Mouse (Mus musculus) CH12.LX (cell line): ENCODE data around the gene Cds2.

Experiments used
- CTCF ChIP-seq, 2 experiments: IDR thresholded peaks in 1 of 2; conservative IDR thresholded peaks in 1 of 2; 2 replicates each; pipeline ENCODE4 v1.5.1; 2011 to 2012; ENCODE audit warnings: low read depth in 2 of 2, low read length in 2 of 2, improper control_type of control experiment in 1 of 2, inconsistent platforms in 1 of 2, mild to moderate bottlenecking in 1 of 2, moderate library complexity in 1 of 2
- EP300 ChIP-seq: IDR thresholded peaks from 2 replicates; pipeline ENCODE4 v1.6.1; 2011; ENCODE audit warnings: low read length, improper control_type of control experiment
- ETS1 ChIP-seq: conservative IDR thresholded peaks from 2 replicates; pipeline ENCODE4 v1.6.1; 2012; ENCODE audit warnings: low read depth, mild to moderate bottlenecking, inconsistent platforms, low read length, improper control_type of control experiment, moderate library complexity
- HCFC1 ChIP-seq: IDR thresholded peaks from 2 replicates; pipeline ENCODE4 v1.6.1; 2012; ENCODE audit warnings: low read depth, mild to moderate bottlenecking, inconsistent platforms, low read length, improper control_type of control experiment
- POLR2A ChIP-seq: IDR thresholded peaks from 2 replicates; pipeline ENCODE4 v1.6.1; 2011; ENCODE audit warnings: low read depth, mild to moderate bottlenecking, improper control_type of control experiment, low read length
- UBTF ChIP-seq: IDR thresholded peaks from 2 replicates; pipeline ENCODE4 v1.6.1; 2012; ENCODE audit warnings: low read depth, mild to moderate bottlenecking, inconsistent platforms, low read length, improper control_type of control experiment, moderate library complexity
- ZC3H11A ChIP-seq: IDR thresholded peaks from 2 replicates; pipeline ENCODE4 v1.6.1; 2012; ENCODE audit warnings: low read depth, mild to moderate bottlenecking, inconsistent platforms, low read length, improper control_type of control experiment

GRCm38 (mm10) chr2:132235975-132236374 lies 27.0 kb upstream of the Cds2 start:
- TF ChIP-seq CTCF (conservative IDR thresholded peaks at IDR 0.05 in 1 of 2, IDR thresholded peaks at IDR 0.05 in 1 of 2; ENCODE audit: low read depth in 2 of 2, low read length in 2 of 2) (no peak), POLR2A (no peak), ZC3H11A (no peak), EP300 (no peak), ETS1 (no peak), HCFC1 (no peak), UBTF (no peak)
